Mouse (Mus musculus) retina, postnatal 7 days (tissue): ENCODE results near the gene Ubr4.

Experiments used
- DNase-seq: peaks from one replicate; pipeline ENCODE4 v3.0.0-alpha.2; 2012; ENCODE audit warnings: low read depth, low spot score

The Ubr4 gene

GRCm38 (mm10) chr4:139430891-139431290 lies 78.5 kb downstream of the Ubr4 start:
- DNase-seq, result no peak

GRCm38 (mm10) chr4:139432966-139433765 lies 80.8 kb downstream of the Ubr4 start:
- DNase-seq, result no peak

GRCm38 (mm10) chr4:139441244-139441643 lies 88.8 kb downstream of the Ubr4 start:
- no peak for DNase-seq

- DNase-seq, result no peak
Measured at GRCm38 (mm10) chr4:139441806-139442205, 89.4 kb downstream of the Ubr4 start.

GRCm38 (mm10) chr4:139442391-139443355 lies 90.3 kb downstream of the Ubr4 start:
- DNase-seq, result no peak

GRCm38 (mm10) chr4:139444315-139444714 lies 91.9 kb downstream of the Ubr4 start:
- DNase-seq, result no peak

GRCm38 (mm10) chr4:139446176-139446575 lies 93.8 kb downstream of the Ubr4 start:
- DNase-seq, result peak; percentile 67

GRCm38 (mm10) chr4:139446731-139447675 lies 94.6 kb downstream of the Ubr4 start:
- DNase-seq, result no peak

- DNase-seq, result no peak
Measured at GRCm38 (mm10) chr4:139452944-139453700, 100.7 kb downstream of the Ubr4 start.

GRCm38 (mm10) chr4:139454339-139454738 lies 101.9 kb downstream of the Ubr4 start:
- DNase-seq, result no peak

- no peak for DNase-seq
Measured at GRCm38 (mm10) chr4:139459970-139460369, 107.6 kb downstream of the Ubr4 start.

- DNase-seq, result no peak
Measured at GRCm38 (mm10) chr4:139464163-139464562, 111.8 kb downstream of the Ubr4 start.

- no peak for DNase-seq
Measured at GRCm38 (mm10) chr4:139466541-139466940, 114.1 kb downstream of the Ubr4 start.

GRCm38 (mm10) chr4:139470198-139470597 lies 117.8 kb downstream of the Ubr4 start:
- peak; percentile 82 for DNase-seq

- no peak for DNase-seq
Measured at GRCm38 (mm10) chr4:139476663-139477625, 124.5 kb downstream of the Ubr4 start.

- no peak for DNase-seq
Measured at GRCm38 (mm10) chr4:139477983-139478382, 125.6 kb downstream of the Ubr4 start.

- DNase-seq, result no peak
Measured at GRCm38 (mm10) chr4:139479176-139479575, 126.8 kb downstream of the Ubr4 start.

GRCm38 (mm10) chr4:139481400-139481799 lies 129.0 kb downstream of the Ubr4 start:
- no peak for DNase-seq

- no peak for DNase-seq
Measured at GRCm38 (mm10) chr4:139483461-139484105, 131.2 kb downstream of the Ubr4 start.
